Mouse (Mus musculus) liver, embryonic 15.5 days (tissue): ENCODE data around the gene Drg1. TPM values are rescaled to one million over a fixed set of nuclear protein-coding genes. Genes with fewer than 3 reads are reported as not detected.
"Not testable (repeated sequence)": the region's sequence is repeated elsewhere in the genome, so short reads cannot be mapped to it uniquely, and the experiment has no call there.

Source experiments
- ATAC-seq: fragments of 200-750 bp; cut with Nextera tagmentation; 2 replicates; pipeline ENCODE4 v1.8.0; 2017; ENCODE audit warnings: moderate number of reproducible peaks, mild to moderate bottlenecking, moderate library complexity; ENCODE audit not compliant: insufficient read depth
- H3K27ac ChIP-seq: fragments of 300-500 bp; sonication (generic); replicated peaks from 2 replicates; pipeline ENCODE4 v1.5.1; 2015; ENCODE audit warnings: mild to moderate bottlenecking, inconsistent platforms
- H3K27me3 ChIP-seq: fragments of 300-500 bp; sonication (generic); 2 replicates; pipeline ENCODE4 v1.6.1; 2015; ENCODE audit warnings: mild to moderate bottlenecking, inconsistent platforms
- H3K36me3 ChIP-seq: fragments of 300-500 bp; sonication (generic); replicated peaks from 2 replicates; pipeline ENCODE4 v1.6.1; 2015; ENCODE audit warnings: moderate library complexity, mild to moderate bottlenecking, inconsistent platforms
- H3K4me1 ChIP-seq: fragments of 300-500 bp; sonication (generic); replicated peaks from 2 replicates; pipeline ENCODE4 v1.6.1; 2015; ENCODE audit warnings: inconsistent platforms
- H3K4me2 ChIP-seq: fragments of 300-500 bp; sonication (generic); 2 replicates; pipeline ENCODE4 v1.6.1; 2015; ENCODE audit warnings: moderate library complexity, mild to moderate bottlenecking, inconsistent platforms
- H3K4me3 ChIP-seq: fragments of 300-500 bp; sonication (generic); replicated peaks from 2 replicates; pipeline ENCODE4 v1.5.1; 2015; ENCODE audit warnings: mild to moderate bottlenecking, inconsistent platforms
- H3K9ac ChIP-seq: fragments of 300-500 bp; sonication (generic); 2 replicates; pipeline ENCODE4 v1.6.1; 2015; ENCODE audit warnings: moderate library complexity, mild to moderate bottlenecking, inconsistent platforms
- H3K9me3 ChIP-seq: fragments of 300-500 bp; sonication (generic); replicated peaks from 2 replicates; pipeline ENCODE4 v1.6.1; 2016; ENCODE audit warnings: inconsistent platforms
- WGBS: fragments of 180-500 bp; shearing (Covaris S2); methylation state at CpG from one replicate; pipeline ENCODE4 v1.1.7; 2015; ENCODE audit warnings: mixed read lengths; ENCODE audit not compliant: insufficient replicate concordance; 5-methylcytosine and 5-hydroxymethylcytosine counted together
- polyA plus RNA-seq: library from polyadenylated mRNA; unstranded; fragments of >200 nt; fragmentation: Nextera tagmentation; extraction: Ambion mirVana; gene quantifications from 2 replicates; pipeline ENCODE4 v1.2.1, GENCODE M21; 2015

Drg1 gene
- polyA plus RNA-seq, 1 experiment from 2014 or later: 108 TPM

GRCm38 (mm10) chr11:3205207-3205606 is 61.0 kb downstream of the Drg1 start:
- Histone ChIP-seq H3K4me1 (peaks cover 30% of the 10 kb centered on the region), H3K36me3 (peaks cover 58% of the 10 kb centered on the region), H3K9me3 (no peaks in the 10 kb centered on the region), H3K27ac (no peak overlapping the region), H3K4me3 (no peak overlapping the region), H3K4me2 (peak overlapping the region; percentile 50), H3K9ac (no peak overlapping the region; the same call in 1 of the 2 replicates), H3K27me3 (no peaks in the 10 kb centered on the region)
- ATAC-seq: no peak
- 78% methylated on average over 3 of the region's 3 CpGs for WGBS

- WGBS: 39% methylated on average over 2 of the region's 2 CpGs
- no peak for ATAC-seq
- Histone ChIP-seq H3K4me2 (peak overlapping the region; percentile 50), H3K9ac (no peak overlapping the region), H3K27me3 (no peaks in the 10 kb centered on the region), H3K36me3 (peaks cover 45% of the 10 kb centered on the region), H3K4me1 (peaks cover 30% of the 10 kb centered on the region), H3K9me3 (no peaks in the 10 kb centered on the region), H3K4me3 (peak overlapping the region; percentile 58), H3K27ac (no peak overlapping the region)
Observed at GRCm38 (mm10) chr11:3203771-3204170, 62.4 kb downstream of the Drg1 start.

- Histone ChIP-seq H3K4me3 (peak overlapping the region; percentile 58), H3K9me3 (no peaks in the 10 kb centered on the region), H3K36me3 (peaks cover 36% of the 10 kb centered on the region), H3K27me3 (no peaks in the 10 kb centered on the region), H3K4me2 (peak overlapping the region; percentile 50), H3K4me1 (peaks cover 25% of the 10 kb centered on the region), H3K9ac (peak overlapping the region; percentile 57), H3K27ac (peak overlapping the region; percentile 51)
- under 1% methylated on average over 57 of the region's 57 CpGs for WGBS
- peak; percentile 63 for ATAC-seq
Observed at GRCm38 (mm10) chr11:3202781-3203441, 63.3 kb downstream of the Drg1 start.

- H3K9ac ChIP-seq: peak within 1 kb of the TSS; percentile 57
- peak within 1 kb of the TSS; percentile 50 for H3K4me2 ChIP-seq
- H3K36me3 ChIP-seq: peaks cover 30% of the 10 kb centered on the region
- H3K4me1 ChIP-seq: peaks cover 25% of the 10 kb centered on the region
- H3K27me3 ChIP-seq: no peaks in the 10 kb centered on the region
- peak within 1 kb of the TSS; percentile 58 for H3K4me3 ChIP-seq
- 0% methylated on average over 47 of the region's 57 CpGs for WGBS
- peak; percentile 87 for ATAC-seq
- no peaks in the 10 kb centered on the region for H3K9me3 ChIP-seq
- H3K27ac ChIP-seq: peak within 1 kb of the TSS; percentile 56
Observed at GRCm38 (mm10) chr11:3202231-3202701, 63.9 kb downstream of the Drg1 start, which contains the start of gene Eif4enif1. Eif4enif1 (plus strand) TSS chr11:3202392.

GRCm38 (mm10) chr11:3201326-3202230 is 64.6 kb downstream of the Drg1 start:
- H3K4me2 ChIP-seq: peak overlapping the region; percentile 45
- 6% methylated on average over 16 of the region's 16 CpGs for WGBS
- peak overlapping the region; percentile 56 for H3K27ac ChIP-seq
- peaks cover 21% of the 10 kb centered on the region for H3K4me1 ChIP-seq
- peaks cover 23% of the 10 kb centered on the region for H3K36me3 ChIP-seq
- no peaks in the 10 kb centered on the region for H3K27me3 ChIP-seq
- ATAC-seq: peak; percentile 8
- no peaks in the 10 kb centered on the region for H3K9me3 ChIP-seq
- H3K9ac ChIP-seq: peak overlapping the region; percentile 9; the same call in 1 of the 2 replicates
- H3K4me3 ChIP-seq: peak overlapping the region; percentile 58

GRCm38 (mm10) chr11:3200636-3201035 is 65.6 kb downstream of the Drg1 start:
- 81% methylated on average over 6 of the region's 7 CpGs for WGBS
- not testable (repeated sequence) for H3K4me2 ChIP-seq, H3K27me3 ChIP-seq, H3K9me3 ChIP-seq, H3K9ac ChIP-seq, ATAC-seq, H3K27ac ChIP-seq, H3K4me3 ChIP-seq
- Histone ChIP-seq H3K4me1 (peaks cover 13% of the 10 kb centered on the region), H3K36me3 (peaks cover 14% of the 10 kb centered on the region)

GRCm38 (mm10) chr11:3193363-3193762 is 72.9 kb downstream of the Drg1 start, which contains the start of gene Sfi1:
Sfi1 (minus strand) TSS chr11:3193463.
- H3K9me3 ChIP-seq: no peaks in the 10 kb centered on the region
- no peaks in the 10 kb centered on the region for H3K27me3 ChIP-seq
- no peak within 1 kb of the TSS for H3K4me3 ChIP-seq
- no peaks in the 10 kb centered on the region for H3K36me3 ChIP-seq
- WGBS: 76% methylated on average over 25 of the region's 25 CpGs
- H3K9ac ChIP-seq: no peak within 1 kb of the TSS
- ATAC-seq: no peak
- H3K27ac ChIP-seq: no peak within 1 kb of the TSS
- no peak within 1 kb of the TSS for H3K4me2 ChIP-seq
- H3K4me1 ChIP-seq: no peaks in the 10 kb centered on the region

- not testable (repeated sequence) for H3K4me2 ChIP-seq, ATAC-seq, H3K27ac ChIP-seq, H3K27me3 ChIP-seq, H3K9me3 ChIP-seq, H3K4me1 ChIP-seq, H3K36me3 ChIP-seq, H3K4me3 ChIP-seq, H3K9ac ChIP-seq
- 53% methylated on average over 1 of the region's 1 CpGs for WGBS
Observed at GRCm38 (mm10) chr11:3182707-3183106, 83.5 kb downstream of the Drg1 start.

GRCm38 (mm10) chr11:3181971-3182370 is 84.2 kb downstream of the Drg1 start:
- not testable (repeated sequence) for H3K36me3 ChIP-seq, ATAC-seq, H3K9me3 ChIP-seq, H3K4me3 ChIP-seq, H3K9ac ChIP-seq, H3K27ac ChIP-seq, H3K4me2 ChIP-seq, H3K27me3 ChIP-seq, H3K4me1 ChIP-seq
- WGBS: 38% methylated on average over 1 of the region's 1 CpGs

GRCm38 (mm10) chr11:3181250-3181649 is 85.0 kb downstream of the Drg1 start:
- H3K9me3 ChIP-seq, H3K27ac ChIP-seq, ATAC-seq, H3K27me3 ChIP-seq, H3K4me3 ChIP-seq, H3K4me2 ChIP-seq, H3K4me1 ChIP-seq, H3K36me3 ChIP-seq, H3K9ac ChIP-seq: not testable (repeated sequence)
- WGBS: 25% methylated on average over 4 of the region's 4 CpGs

GRCm38 (mm10) chr11:3180510-3181160 is 85.6 kb downstream of the Drg1 start:
- H3K4me2 ChIP-seq, H3K27me3 ChIP-seq, H3K9me3 ChIP-seq, H3K36me3 ChIP-seq, H3K27ac ChIP-seq, H3K9ac ChIP-seq, H3K4me3 ChIP-seq, H3K4me1 ChIP-seq, ATAC-seq: not testable (repeated sequence)
- 67% methylated on average over 6 of the region's 6 CpGs for WGBS
